Mouse (Mus musculus): ENCODE data around the gene Pgbd1.

GRCm38 (mm10) chr13:21447856-21448614 is 7.2 kb upstream of the Pgbd1 start:
- TF ChIP-seq CTCF (IDR thresholded peaks at IDR 0.05; ENCODE audit: control insufficient read depth, insufficient read depth, insufficient replicate concordance, low read depth, low read length) (no peak), POLR2A (IDR thresholded peaks at IDR 0.05; ENCODE audit: control insufficient read depth, low read depth, low read length) (no peak)
